Mouse (Mus musculus) left cerebral cortex, postnatal 36 days (tissue): Measurements from ENCODE around the gene Gm884. TPM values are rescaled to one million over a fixed set of nuclear protein-coding genes. Genes with fewer than 3 reads are reported as not detected.

ENCODE experiments used
- DNase-seq, 2 experiments: peaks; one replicate each; pipeline ENCODE4 v3.0.0; 2021 to 2022; ENCODE audit warnings: low spot score in 2 of 2, mixed read lengths in 1 of 2
- intact Hi-C: fragments of 180-260 bp; cut with DNase I; formaldehyde crosslinking; loops from one replicate; pipeline ENCODE4 v1.15.1; 2025
- total RNA-seq, 2 experiments: library from RNA; stranded (reverse); gene quantifications; 2 replicates each; pipeline ENCODE4 v1.2.3; 2021

Gene Gm884
- under 1 TPM in 1 of 2 experiments, not detected in 1; 0.05 TPM for total RNA-seq

- DNase-seq = no peak
- intact Hi-C loops = no loop called here
Observed at GRCm38 (mm10) chr11:103621040-103621439, at the start of gene Gm884. Gene Gm884 (minus strand): TSS chr11:103621140.

GRCm38 (mm10) chr11:103666907-103667426, 46.0 kb upstream of the Gm884 start:
- no peak for DNase-seq
- intact Hi-C loops = loop anchor here (1.0 kb wide), 1 partner anchor 18 kb away; the partner anchor contains the start of gene Rprml

GRCm38 (mm10) chr11:103666181-103666906, 45.4 kb upstream of the Gm884 start:
- peak; percentile 87 to 92 for DNase-seq
- intact Hi-C loops = loop anchor here (1.0 kb wide), 1 partner anchor 17 kb away; the partner anchor contains the start of gene Rprml

GRCm38 (mm10) chr11:103665695-103666094, 44.8 kb upstream of the Gm884 start:
- DNase-seq = no peak
- intact Hi-C loops = loop anchor here (1.0 kb wide), 1 partner anchor 16 kb away; the partner anchor contains the start of gene Rprml

- intact Hi-C loops = no loop called here
- no peak for DNase-seq
Observed at GRCm38 (mm10) chr11:103663119-103663518, 42.2 kb upstream of the Gm884 start.

- DNase-seq = peak; percentile 76 to 83
- intact Hi-C loops = loop anchor here (1.0 kb wide), 1 partner anchor 13 kb away; the partner anchor contains the start of gene Rprml
Observed at GRCm38 (mm10) chr11:103662546-103662945, 41.6 kb upstream of the Gm884 start.

GRCm38 (mm10) chr11:103661863-103662262, 40.9 kb upstream of the Gm884 start:
- intact Hi-C loops = loop anchor here (1.0 kb wide), 1 partner anchor 13 kb away; the partner anchor contains the start of gene Rprml
- peak; percentile 72 to 76 for DNase-seq

GRCm38 (mm10) chr11:103658189-103658588, 37.2 kb upstream of the Gm884 start:
- peak in 1 of 2 experiments; percentile 28 for DNase-seq
- intact Hi-C loops = no loop called here

GRCm38 (mm10) chr11:103656520-103656919, 35.6 kb upstream of the Gm884 start:
- no peak for DNase-seq
- intact Hi-C loops = no loop called here

GRCm38 (mm10) chr11:103653359-103653965, 32.5 kb upstream of the Gm884 start:
- intact Hi-C loops = no loop called here
- DNase-seq = peak; percentile 68 to 76

- DNase-seq = peak; percentile 40 to 52
Observed at GRCm38 (mm10) chr11:103651426-103651825, 30.5 kb upstream of the Gm884 start.

GRCm38 (mm10) chr11:103649983-103650493, 29.1 kb upstream of the Gm884 start:
- intact Hi-C loops = loop anchor here (1.0 kb wide), 2 partner anchors 12 to 16 kb away; no protein-coding TSS in a partner anchor
- no peak for DNase-seq

More at GRCm38 (mm10) chr11:103651426-103651825, 30.5 kb upstream of the Gm884 start:
- intact Hi-C loops = no loop called here

GRCm38 (mm10) chr11:103649301-103649982, 28.5 kb upstream of the Gm884 start, which contains the start of gene Rprml:
Gene Rprml (plus strand): TSS chr11:103649570.
- intact Hi-C loops = loop anchor here (1.0 kb wide), 2 partner anchors 13 to 17 kb away; no protein-coding TSS in a partner anchor
- peak; percentile 88 to 92 for DNase-seq

GRCm38 (mm10) chr11:103648656-103649055, 27.7 kb upstream of the Gm884 start:
- intact Hi-C loops = loop anchor here (1.0 kb wide), 2 partner anchors 14 to 18 kb away; no protein-coding TSS in a partner anchor
- peak; percentile 48 to 50 for DNase-seq

GRCm38 (mm10) chr11:103647921-103648620, 27.1 kb upstream of the Gm884 start:
- peak in 1 of 2 experiments; percentile 11 for DNase-seq
- intact Hi-C loops = no loop called here

- intact Hi-C loops = no loop called here
- DNase-seq = no peak
Observed at GRCm38 (mm10) chr11:103646301-103646700, 25.4 kb upstream of the Gm884 start.

GRCm38 (mm10) chr11:103645731-103646130, 24.8 kb upstream of the Gm884 start:
- DNase-seq = no peak
- intact Hi-C loops = no loop called here

GRCm38 (mm10) chr11:103643211-103643610, 22.3 kb upstream of the Gm884 start:
- intact Hi-C loops = no loop called here
- DNase-seq = no peak
